Mouse (Mus musculus) myocyte (in vitro differentiated cells): ENCODE data around the gene Taf1c. TPM values are rescaled to one million over a fixed set of nuclear protein-coding genes. Genes with fewer than 3 reads are reported as not detected.

Experiments
- H3K27me3 ChIP-seq: one replicate; pipeline ENCODE4 v1.6.1; 2011; ENCODE audit not compliant: control insufficient read depth, insufficient read depth, insufficient read length
- H3K36me3 ChIP-seq: one replicate; pipeline ENCODE4 v1.6.1; 2011; ENCODE audit not compliant: control insufficient read depth, insufficient read depth
- H3K4me2 ChIP-seq: one replicate; pipeline ENCODE4 v1.6.1; 2011; ENCODE audit warnings: low read depth, control low read depth
- H3K4me3 ChIP-seq: one replicate; pipeline ENCODE4 v1.5.1; 2011; ENCODE audit warnings: mild to moderate bottlenecking, control low read depth, moderate library complexity
- H3K79me2 ChIP-seq: one replicate; pipeline ENCODE4 v1.6.1; 2011; ENCODE audit not compliant: control insufficient read depth, insufficient read depth
- H3ac ChIP-seq: one replicate; pipeline ENCODE4 v1.6.1; 2011; ENCODE audit not compliant: control insufficient read depth, insufficient read length
- CEBPB ChIP-seq: IDR thresholded peaks from 2 replicates; pipeline ENCODE4 v1.6.1; 2011; ENCODE audit warnings: mild to moderate bottlenecking, moderate library complexity; ENCODE audit not compliant: poor library complexity, insufficient read depth, severe bottlenecking
- E2F4 ChIP-seq: IDR thresholded peaks from one replicate; pipeline ENCODE4 v1.6.1; 2011; ENCODE audit warnings: mild to moderate bottlenecking, control low read depth, moderate library complexity; ENCODE audit not compliant: insufficient read depth
- MAX ChIP-seq: IDR thresholded peaks from one replicate; pipeline ENCODE4 v1.6.1; 2011; ENCODE audit warnings: low read depth, mild to moderate bottlenecking, control low read depth
- MYOD1 ChIP-seq, 3 experiments: IDR thresholded peaks; one replicate each; pipeline ENCODE4 v1.6.1; 2011; ENCODE audit warnings: control low read depth in 2 of 3, low read depth in 2 of 3, mild to moderate bottlenecking in 2 of 3, moderate library complexity in 1 of 3; ENCODE audit not compliant: insufficient read length in 2 of 3, control insufficient read depth in 1 of 3
- MYOG ChIP-seq, 3 experiments: IDR thresholded peaks; one replicate each; pipeline ENCODE4 v1.6.1; 2011; ENCODE audit warnings: control low read depth in 2 of 3, low read depth in 2 of 3, mild to moderate bottlenecking in 2 of 3; ENCODE audit not compliant: insufficient read length in 2 of 3, control insufficient read depth in 1 of 3, insufficient read depth in 1 of 3
- POLR2A ChIP-seq: IDR thresholded peaks from one replicate; pipeline ENCODE4 v1.6.1; 2011; ENCODE audit warnings: low read depth, mild to moderate bottlenecking, control low read depth, moderate library complexity; ENCODE audit not compliant: insufficient read length
- POLR2AphosphoS2 ChIP-seq: IDR thresholded peaks from one replicate; pipeline ENCODE4 v1.6.1; 2011; ENCODE audit warnings: low read depth, control low read depth; ENCODE audit not compliant: insufficient read length
- REST ChIP-seq: IDR thresholded peaks from one replicate; pipeline ENCODE4 v1.6.1; 2011; ENCODE audit warnings: mild to moderate bottlenecking, control low read depth, moderate library complexity; ENCODE audit not compliant: insufficient read depth, insufficient read length
- SRF ChIP-seq: IDR thresholded peaks from one replicate; pipeline ENCODE4 v1.6.1; 2011; ENCODE audit warnings: low read depth; ENCODE audit not compliant: control insufficient read depth, insufficient read length
- TCF12 ChIP-seq: IDR thresholded peaks from one replicate; pipeline ENCODE4 v1.6.1; 2011; ENCODE audit warnings: mild to moderate bottlenecking, control low read depth; ENCODE audit not compliant: poor library complexity, insufficient read depth, severe bottlenecking
- TCF3 ChIP-seq: IDR thresholded peaks from one replicate; pipeline ENCODE4 v1.6.1; 2011; ENCODE audit warnings: low read depth, control low read depth; ENCODE audit not compliant: insufficient read length
- USF1 ChIP-seq: IDR thresholded peaks from one replicate; pipeline ENCODE4 v1.6.1; 2011; ENCODE audit warnings: low read depth, mild to moderate bottlenecking, control low read depth, moderate library complexity
- polyA plus RNA-seq: library from polyadenylated mRNA; unstranded; fragments of >200 nt; fragmentation: generic; extraction: Trizol; gene quantifications from one replicate; pipeline ENCODE4 v1.2.1, GENCODE M21; 2012; ENCODE audit warnings: missing spikeins

Gene Taf1c
- polyA plus RNA-seq, 1 experiment, result 6.8 TPM

DNA sequence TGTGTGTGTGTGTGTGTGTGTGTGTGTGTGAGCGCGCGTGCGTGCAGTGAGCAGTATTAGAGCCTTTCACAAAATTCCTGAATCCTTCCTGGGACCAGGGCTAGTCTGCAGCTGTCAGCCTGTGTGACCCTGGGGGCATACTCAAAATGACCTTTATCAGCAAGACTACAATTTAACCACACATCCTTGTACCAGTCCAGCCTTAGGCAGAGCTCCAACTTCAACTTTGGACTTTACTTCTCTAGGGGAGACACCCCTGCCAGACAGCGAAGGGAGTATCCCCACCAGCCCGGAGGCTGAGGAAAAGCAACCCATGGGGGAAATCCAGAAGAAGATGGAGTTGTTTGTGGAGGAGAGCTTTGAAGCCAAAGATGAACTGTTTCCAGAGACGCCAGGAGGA, 13.6 kb downstream of the Taf1c start:
- H3K27me3 ChIP-seq, result no peaks in the 10 kb centered on the region
- TF ChIP-seq MYOG (IDR thresholded peaks at IDR 0.05; ENCODE audit: control insufficient read depth in 1 of 3, insufficient read depth in 1 of 3, insufficient read length in 2 of 3, low read depth in 2 of 3), result no peak
- TF ChIP-seq POLR2AphosphoS2, result no peak
- TF ChIP-seq USF1, result no peak
- no peak for TF ChIP-seq MYOD1 (IDR thresholded peaks at IDR 0.05; ENCODE audit: control insufficient read depth in 1 of 3, insufficient read length in 2 of 3, low read depth in 2 of 3)
- no peak for TF ChIP-seq TCF12
- no peak for TF ChIP-seq E2F4
- H3K4me2 ChIP-seq, result no peak overlapping the region
- no peaks in the 10 kb centered on the region for H3K79me2 ChIP-seq
- no peak overlapping the region for H3ac ChIP-seq
- H3K36me3 ChIP-seq, result no peaks in the 10 kb centered on the region
- H3K4me3 ChIP-seq, result no peak overlapping the region

DNA sequence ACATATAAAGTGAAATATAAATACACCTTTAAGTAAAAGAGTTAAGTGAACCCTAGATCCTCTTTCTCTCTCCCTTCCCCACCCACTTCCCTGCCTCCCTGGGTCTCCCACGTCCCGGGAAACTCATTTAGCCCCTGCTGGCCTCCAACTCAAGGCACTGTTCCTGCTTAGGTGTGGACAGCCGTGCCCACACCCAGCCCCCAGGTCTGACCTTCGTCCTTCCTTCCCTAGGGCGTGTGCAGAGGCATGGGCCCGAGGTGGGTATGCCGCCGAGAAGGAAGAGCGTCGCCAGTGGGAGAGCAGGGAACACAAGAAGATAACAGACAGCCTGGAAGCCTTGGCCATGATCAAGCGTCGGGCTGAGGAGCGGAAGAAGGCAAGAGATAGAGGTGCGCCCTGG, 14.7 kb downstream of the Taf1c start:
- H3K36me3 ChIP-seq, result no peaks in the 10 kb centered on the region
- H3K79me2 ChIP-seq, result no peaks in the 10 kb centered on the region

DNA sequence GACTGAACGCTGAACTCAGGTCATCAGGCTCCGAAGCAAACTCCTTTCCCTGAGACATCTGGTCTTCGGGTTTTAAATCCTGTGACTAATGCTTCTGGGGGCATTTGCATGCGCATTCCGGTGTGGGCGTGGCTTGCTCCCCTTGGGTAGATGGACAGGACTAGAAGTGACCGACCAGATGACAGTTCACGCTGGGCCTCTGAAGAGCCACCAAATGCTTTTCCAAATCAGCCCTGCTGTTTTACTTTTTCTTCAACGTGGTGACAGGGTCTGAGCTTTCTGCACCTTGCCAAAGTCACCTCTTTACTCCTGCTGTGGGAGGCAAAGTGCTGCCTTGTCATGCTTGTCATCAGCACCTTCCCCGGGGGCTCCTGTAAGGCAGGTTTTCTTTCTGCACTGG, 16.2 kb downstream of the Taf1c start:
- TF ChIP-seq TCF3 (no peak), MAX (no peak), POLR2AphosphoS2 (no peak), E2F4 (no peak), MYOG (IDR thresholded peaks at IDR 0.05; ENCODE audit: control insufficient read depth in 1 of 3, insufficient read depth in 1 of 3, insufficient read length in 2 of 3, low read depth in 2 of 3) (no peak), MYOD1 (IDR thresholded peaks at IDR 0.05; ENCODE audit: control insufficient read depth in 1 of 3, insufficient read length in 2 of 3, low read depth in 2 of 3) (no peak), USF1 (no peak), POLR2A (no peak), SRF (no peak), TCF12 (no peak), CEBPB (no peak), REST (no peak)
- Histone ChIP-seq H3K36me3 (no peaks in the 10 kb centered on the region), H3ac (no peak overlapping the region), H3K4me2 (no peak overlapping the region), H3K79me2 (no peaks in the 10 kb centered on the region), H3K27me3 (peaks cover 6% of the 10 kb centered on the region), H3K4me3 (no peak overlapping the region)

More for the DNA sequence above, 14.7 kb downstream of the Taf1c start:
- TF ChIP-seq MYOG (IDR thresholded peaks at IDR 0.05; ENCODE audit: control insufficient read depth in 1 of 3, insufficient read depth in 1 of 3, insufficient read length in 2 of 3, low read depth in 2 of 3) (no peak), E2F4 (no peak), POLR2A (no peak), MAX (no peak), TCF3 (no peak), CEBPB (no peak), REST (no peak), SRF (no peak), TCF12 (no peak), MYOD1 (IDR thresholded peaks at IDR 0.05; ENCODE audit: control insufficient read depth in 1 of 3, insufficient read length in 2 of 3, low read depth in 2 of 3) (no peak), USF1 (no peak), POLR2AphosphoS2 (no peak)
- peaks cover 6% of the 10 kb centered on the region for H3K27me3 ChIP-seq
- no peak overlapping the region for H3ac ChIP-seq
- H3K4me3 ChIP-seq, result no peak overlapping the region
- no peak overlapping the region for H3K4me2 ChIP-seq

GRCm38 (mm10) chr8:119588321-119588720, 16.7 kb downstream of the Taf1c start:
- no peaks in the 10 kb centered on the region for H3K79me2 ChIP-seq
- no peak overlapping the region for H3K4me3 ChIP-seq
- H3K36me3 ChIP-seq, result no peaks in the 10 kb centered on the region
- H3ac ChIP-seq, result no peak overlapping the region
- TF ChIP-seq POLR2AphosphoS2, result no peak
- no peak for TF ChIP-seq TCF3
- peaks cover 6% of the 10 kb centered on the region for H3K27me3 ChIP-seq
- no peak overlapping the region for H3K4me2 ChIP-seq

- Histone ChIP-seq H3K4me3 (no peak overlapping the region), H3K79me2 (no peaks in the 10 kb centered on the region), H3K36me3 (no peaks in the 10 kb centered on the region), H3K27me3 (peaks cover 26% of the 10 kb centered on the region), H3K4me2 (no peak overlapping the region), H3ac (no peak overlapping the region)
- TF ChIP-seq SRF (no peak), REST (no peak), CEBPB (no peak), MAX (no peak), POLR2A (no peak), E2F4 (no peak), TCF12 (no peak), POLR2AphosphoS2 (no peak), USF1 (no peak), MYOD1 (IDR thresholded peaks at IDR 0.05; ENCODE audit: control insufficient read depth in 1 of 3, insufficient read length in 2 of 3, low read depth in 2 of 3) (no peak), TCF3 (no peak), MYOG (IDR thresholded peaks at IDR 0.05; ENCODE audit: control insufficient read depth in 1 of 3, insufficient read depth in 1 of 3, insufficient read length in 2 of 3, low read depth in 2 of 3) (no peak)
Measured at GRCm38 (mm10) chr8:119585901-119586300, 19.1 kb downstream of the Taf1c start.
